In genomic region chr10:127058161-127058560, GRCm38 (mm10) we compare ENCODE assay signal across 8 mouse cellular contexts. TPM values are rescaled to one million over a fixed set of nuclear protein-coding genes. Genes with fewer than 3 reads are reported as not detected.
A peak's percentile ranks its signal among the peaks of the same experiment; 100 is the strongest.
DNase-seq lines count a peak whose midpoint lies in the region; ATAC-seq and TF ChIP-seq lines count a peak whose summit lies in the region.

No protein-coding gene starts in this region.

- WGBS in forebrain, embryonic 11.5 days = 2% methylated on average over 9 of the region's 9 CpGs

- peak; percentile 45; the same call in 1 of the 2 replicates for ATAC-seq in G1E (ENCODE audit: extremely low read depth, insufficient number of reproducible peaks, low FRiP score, poor library complexity, severe bottlenecking)
- peak; percentile 39; the same call in 1 of the 2 replicates for ATAC-seq in forebrain, embryonic 11.5 days (replicated peaks; ENCODE audit: low FRiP score)
- peak; percentile 71 to 76 for ATAC-seq in hematopoietic stem cell, adult 5-6 weeks (replicated peaks in 1 of 2; ENCODE audit: insufficient read depth in 1 of 2, low FRiP score in 2 of 2, low TSS enrichment in 1 of 2, low read depth in 1 of 2, poor library complexity in 2 of 2, severe bottlenecking in 2 of 2)
- peak; percentile 83 for ATAC-seq in megakaryocyte, adult 5-6 weeks (ENCODE audit: poor library complexity, severe bottlenecking)

- TF ChIP-seq CTCF in G1E (IDR thresholded peaks at IDR 0.05; ENCODE audit: low read depth, low read length) = peak; percentile 99

- peaks cover 6% of the 10 kb centered on the region for H3K36me3 ChIP-seq in G1E (replicated peaks)
- H3K36me3 ChIP-seq in forebrain, embryonic 11.5 days (ENCODE audit: control insufficient read depth, insufficient read depth, low read length) = peaks cover 5% of the 10 kb centered on the region; the same call in 1 of the 2 replicates

- H3K9ac ChIP-seq in forebrain, embryonic 11.5 days (ENCODE audit: low read length) = peak overlapping the region; percentile 95; the same call in 1 of the 2 replicates

- peaks cover 5% of the 10 kb centered on the region; the same call in 1 of the 2 replicates for H3K9me3 ChIP-seq in G1E (replicated peaks)
- H3K9me3 ChIP-seq in forebrain, embryonic 11.5 days (ENCODE audit: control insufficient read depth, low read length) = no peaks in the 10 kb centered on the region

- H3K27me3 ChIP-seq in G1E (ENCODE audit: insufficient read depth, low read length) = peaks cover 69% of the 10 kb centered on the region
- H3K27me3 ChIP-seq in forebrain, embryonic 11.5 days (ENCODE audit: control insufficient read depth, insufficient read depth, low read length) = no peaks in the 10 kb centered on the region

- H3K4me3 ChIP-seq in G1E (ENCODE audit: low read depth, low read length) = no peak overlapping the region
- H3K4me3 ChIP-seq in brown adipose tissue, adult 24 weeks (ENCODE audit: insufficient read depth, low read depth, low read length) = peak overlapping the region; percentile 27
- H3K4me3 ChIP-seq in forebrain, embryonic 11.5 days (ENCODE audit: low read depth, low read length) = peak overlapping the region; percentile 96

- no peak overlapping the region for H3K27ac ChIP-seq in brown adipose tissue, adult 24 weeks (replicated peaks; ENCODE audit: low read depth, low read length)
- no peak overlapping the region for H3K27ac ChIP-seq in forebrain, embryonic 11.5 days (ENCODE audit: low read depth, low read length)

- H3K4me1 ChIP-seq in G1E (ENCODE audit: insufficient read depth, low read depth, low read length) = peaks cover 36% of the 10 kb centered on the region
- no peaks in the 10 kb centered on the region for H3K4me1 ChIP-seq in brown adipose tissue, adult 24 weeks (ENCODE audit: control insufficient read depth, insufficient read depth, insufficient read length, low read length)
- peaks cover 6% of the 10 kb centered on the region; the same call in 1 of the 2 replicates for H3K4me1 ChIP-seq in forebrain, embryonic 11.5 days (replicated peaks; ENCODE audit: control insufficient read depth, insufficient read depth, low read length)

- H3K4me2 ChIP-seq in forebrain, embryonic 11.5 days (ENCODE audit: low read depth, low read length, severe bottlenecking) = peak overlapping the region; percentile 97

- DNase-seq in G1E (ENCODE audit: low spot score) = peak; percentile 81
- DNase-seq in forebrain, embryonic 11.5 days (ENCODE audit: low spot score) = peak; percentile 92
- DNase-seq in layer of hippocampus, postnatal 14 days (ENCODE audit: low spot score in 2 of 2) = peak; percentile 69 to 83
- peak; percentile 74 to 81 for DNase-seq in right cerebral cortex, adult 2 months (ENCODE audit: low spot score in 2 of 2)
- peak; percentile 56 to 66 for DNase-seq in urinary bladder, postnatal 36 days (ENCODE audit: low spot score in 2 of 2)

RNA-seq across cellular contexts. Expression of gene March9, which starts 1.8 kb away (rescaled TPM):
- total RNA-seq in G1E (2014; fragmentation: Nextera tagmentation) (0.68 and 1.1 TPM in 2 replicates), G1E (2017) (1.2 and 1.3 TPM in 2 replicates)
- 0.63 and 0.88 TPM in 2 replicates for polyA plus RNA-seq in G1E (2012)
- 0.63 and 0.79 TPM in 2 replicates for polyA plus RNA-seq in brown adipose tissue, adult 24 weeks (2012; ENCODE audit: insufficient read depth, insufficient read length, missing spikeins)
- polyA plus RNA-seq in forebrain, embryonic 11.5 days (2014; fragmentation: Nextera tagmentation; extraction: Ambion mirVana) = 2.7 and 3.7 TPM in 2 replicates
- 0.89 and 2.2 TPM in 2 replicates for total RNA-seq in hematopoietic stem cell, adult 5-6 weeks (2017)
- 10 to 100 TPM; 31.8 to 34.9 TPM for total RNA-seq in layer of hippocampus, postnatal 14 days (2021)
- 0.04 TPM in 1 of 2 replicates, not detected in the other for total RNA-seq in megakaryocyte, adult 5-6 weeks (2015)
- total RNA-seq in megakaryocyte, adult 5-6 weeks (2017) = 0.22 and 0.37 TPM in 2 replicates

RNA-seq across cellular contexts. Expression of gene Cdk4, which starts 5.2 kb away (rescaled TPM):
- total RNA-seq in G1E (2014; fragmentation: Nextera tagmentation) (532 and 608 TPM in 2 replicates), G1E (2017) (648 and 675 TPM in 2 replicates)
- 1,726 and 1,826 TPM in 2 replicates for polyA plus RNA-seq in G1E (2012)
- polyA plus RNA-seq in brown adipose tissue, adult 24 weeks (2012; ENCODE audit: insufficient read depth, insufficient read length, missing spikeins) = 76.7 and 92.9 TPM in 2 replicates
- polyA plus RNA-seq in forebrain, embryonic 11.5 days (2014; fragmentation: Nextera tagmentation; extraction: Ambion mirVana) = 2,945 and 3,022 TPM in 2 replicates
- total RNA-seq in hematopoietic stem cell, adult 5-6 weeks (2017) = 483 and 646 TPM in 2 replicates
- total RNA-seq in layer of hippocampus, postnatal 14 days (2021) = 100 to 1,000 TPM; 120 to 123 TPM
- total RNA-seq in megakaryocyte, adult 5-6 weeks (2015) = 276 and 285 TPM in 2 replicates
- total RNA-seq in megakaryocyte, adult 5-6 weeks (2017) = 174 and 258 TPM in 2 replicates

RNA-seq across cellular contexts. Expression of gene Cyp27b1, which starts 10.1 kb away (rescaled TPM):
- total RNA-seq in G1E (2014; fragmentation: Nextera tagmentation) (2.1 and 4.9 TPM in 2 replicates), G1E (2017) (0.33 TPM in 1 of 2 replicates, not detected in the other)
- 0.17 TPM in 2 replicates for polyA plus RNA-seq in G1E (2012)
- polyA plus RNA-seq in brown adipose tissue, adult 24 weeks (2012; ENCODE audit: insufficient read depth, insufficient read length, missing spikeins) = not detected in 2 replicates
- polyA plus RNA-seq in forebrain, embryonic 11.5 days (2014; fragmentation: Nextera tagmentation; extraction: Ambion mirVana) = 0.23 TPM in 1 of 2 replicates, not detected in the other
- total RNA-seq in hematopoietic stem cell, adult 5-6 weeks (2017) = 0.25 TPM in 1 of 2 replicates, not detected in the other
- 1 to 10 TPM in 1 of 2 experiments, under 1 TPM in 1; 0.74 to 1.0 TPM for total RNA-seq in layer of hippocampus, postnatal 14 days (2021)
- total RNA-seq in megakaryocyte, adult 5-6 weeks (2015) = not detected in 2 replicates
- total RNA-seq in megakaryocyte, adult 5-6 weeks (2017) = not detected in 2 replicates

RNA-seq across cellular contexts. Expression of gene Tspan31, which starts 11.9 kb away (rescaled TPM):
- total RNA-seq in G1E (2014; fragmentation: Nextera tagmentation) (163 and 186 TPM in 2 replicates), G1E (2017) (73.6 and 83.9 TPM in 2 replicates)
- 30.3 and 41.8 TPM in 2 replicates for polyA plus RNA-seq in G1E (2012)
- polyA plus RNA-seq in brown adipose tissue, adult 24 weeks (2012; ENCODE audit: insufficient read depth, insufficient read length, missing spikeins) = 56.7 and 71.6 TPM in 2 replicates
- 144 and 159 TPM in 2 replicates for polyA plus RNA-seq in forebrain, embryonic 11.5 days (2014; fragmentation: Nextera tagmentation; extraction: Ambion mirVana)
- total RNA-seq in hematopoietic stem cell, adult 5-6 weeks (2017) = 54.5 and 56.6 TPM in 2 replicates
- total RNA-seq in layer of hippocampus, postnatal 14 days (2021) = 10 to 100 TPM; 62.7 to 65.4 TPM
- total RNA-seq in megakaryocyte, adult 5-6 weeks (2015) = 70.0 and 82.5 TPM in 2 replicates
- total RNA-seq in megakaryocyte, adult 5-6 weeks (2017) = 61.6 and 62.5 TPM in 2 replicates

RNA-seq across cellular contexts. Expression of gene Eef1akmt3, which starts 16.8 kb away (rescaled TPM):
- total RNA-seq in G1E (2014; fragmentation: Nextera tagmentation) (0.68 and 0.97 TPM in 2 replicates), G1E (2017) (0.11 and 0.17 TPM in 2 replicates)
- polyA plus RNA-seq in G1E (2012) = 0.09 and 0.17 TPM in 2 replicates
- polyA plus RNA-seq in brown adipose tissue, adult 24 weeks (2012; ENCODE audit: insufficient read depth, insufficient read length, missing spikeins) = not detected in 2 replicates
- 0.11 TPM in 1 of 2 replicates, not detected in the other for polyA plus RNA-seq in forebrain, embryonic 11.5 days (2014; fragmentation: Nextera tagmentation; extraction: Ambion mirVana)
- total RNA-seq in hematopoietic stem cell, adult 5-6 weeks (2017) = not detected in 2 replicates
- under 1 TPM; 0.36 to 0.41 TPM for total RNA-seq in layer of hippocampus, postnatal 14 days (2021)
- not detected in 2 replicates for total RNA-seq in megakaryocyte, adult 5-6 weeks (2015)
- total RNA-seq in megakaryocyte, adult 5-6 weeks (2017) = 0.08 TPM in 1 of 2 replicates, not detected in the other

Comparison
In these comparisons a context has a peak if more than half of its experiments do, and no peak if none do; other contexts are left out.
1. RNA of gene March9, which starts 1.8 kb away (total RNA-seq): 31.8 to 34.9 TPM in layer of hippocampus, postnatal 14 days; 0.68 to 1.3 TPM in G1E, 0.89 to 2.2 TPM in hematopoietic stem cell, adult 5-6 weeks and 0.04 to 0.37 TPM in megakaryocyte, adult 5-6 weeks; every median in the first group is over 10 times any median in the second.
2. Peak in every context shown above with its lines, with median percentiles within 50 percentile points of each other: ATAC-seq and DNase-seq.